Mouse (Mus musculus) liver, adult (tissue): ENCODE results near the gene Gli2.

ENCODE experiments used
- GATA4 ChIP-seq: IDR thresholded peaks from 2 replicates; pipeline ENCODE4 v1.6.1; 2014; ENCODE audit warnings: mild to moderate bottlenecking, low read length; ENCODE audit not compliant: insufficient replicate concordance

The Gli2 gene

DNA sequence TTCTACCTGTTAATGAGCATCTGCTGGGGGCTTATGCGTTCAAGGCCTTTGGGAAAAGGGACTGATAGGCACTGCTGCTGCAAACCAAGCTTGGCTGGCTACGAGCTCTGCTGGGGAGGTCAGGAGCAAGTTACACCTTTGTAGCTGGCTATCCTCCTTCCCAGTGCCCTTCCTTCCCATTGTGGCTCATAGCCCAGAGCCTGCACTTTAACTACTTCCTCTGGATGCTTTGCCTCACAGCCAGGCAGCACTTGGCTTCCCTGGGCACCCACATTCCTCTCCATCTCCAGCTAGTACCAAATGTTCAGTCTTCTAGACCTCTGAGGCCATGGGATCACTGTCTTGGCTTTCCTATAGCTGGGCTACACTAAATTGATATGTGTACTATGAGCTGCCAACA is 263.5 kb downstream of the Gli2 start:
- no peak for TF ChIP-seq GATA4

DNA sequence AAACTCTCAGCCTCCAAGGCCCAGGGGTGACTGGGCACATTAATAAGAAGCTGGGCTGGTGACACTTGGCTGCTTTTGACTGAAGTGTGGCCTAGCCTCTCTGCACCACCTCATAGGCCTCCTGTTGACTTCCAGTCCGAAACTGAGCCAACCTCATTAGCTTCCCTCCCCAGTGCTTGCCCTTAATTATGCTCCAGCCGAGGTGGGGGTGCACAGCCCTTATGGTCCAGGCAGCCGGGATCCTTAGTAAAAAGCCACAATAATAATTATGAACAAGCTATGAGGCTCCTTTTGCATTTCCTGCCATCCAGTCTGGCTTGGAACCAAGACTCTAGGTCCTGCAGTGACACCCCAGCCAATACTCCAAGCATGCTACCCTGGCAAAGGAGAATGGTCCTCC is 264.0 kb downstream of the Gli2 start:
- no peak for TF ChIP-seq GATA4

DNA sequence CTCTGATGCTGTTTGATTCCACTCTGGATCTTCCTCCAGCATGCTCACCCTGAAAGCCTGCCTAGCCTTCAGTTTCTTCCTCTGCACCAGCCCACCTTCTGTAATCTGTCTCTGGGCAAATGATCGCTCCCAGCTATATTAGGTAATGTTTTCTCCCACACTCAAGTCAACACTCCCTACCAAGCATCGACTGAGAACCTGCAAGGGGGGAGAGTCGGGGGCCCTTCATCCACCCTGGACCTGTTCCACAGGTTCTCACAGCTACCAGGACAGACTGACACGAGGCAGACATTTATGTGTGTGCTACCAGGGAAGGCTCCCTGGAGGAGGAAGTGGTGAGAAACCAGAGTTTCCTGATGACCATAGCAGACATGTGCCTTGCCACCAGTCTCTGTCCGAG is 264.6 kb downstream of the Gli2 start:
- TF ChIP-seq GATA4, result no peak

DNA sequence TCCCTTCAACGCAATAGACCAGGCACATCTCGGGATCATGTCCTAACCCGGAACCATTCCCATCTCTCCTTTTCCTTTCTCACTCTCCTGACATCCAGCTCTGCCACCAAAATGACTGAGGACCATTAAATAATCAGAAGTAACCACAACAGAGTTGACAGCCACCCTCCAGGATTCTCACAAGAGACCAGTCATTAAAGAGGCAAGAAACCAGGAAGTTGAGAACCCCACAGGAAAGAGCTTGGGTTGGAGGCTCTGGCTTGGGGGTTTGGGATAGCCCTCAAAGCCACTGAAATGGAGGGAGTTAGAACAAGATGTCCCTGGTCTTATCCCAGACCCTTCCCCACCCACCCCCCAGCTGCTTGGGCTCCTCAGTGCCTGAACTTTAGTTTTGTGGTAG is 265.9 kb downstream of the Gli2 start:
- TF ChIP-seq GATA4, result no peak
